Mouse (Mus musculus): ENCODE results near the gene Pm20d1.

Gene Pm20d1

GRCm38 (mm10) chr1:131797202-131797909 is at the start of gene Pm20d1:
Pm20d1 (plus strand) TSS chr1:131797381.
- DNase-seq = peak; percentile 77 to 86

GRCm38 (mm10) chr1:131747761-131748160 is 49.4 kb upstream of the Pm20d1 start:
- no peak for DNase-seq

GRCm38 (mm10) chr1:131748636-131749035 is 48.5 kb upstream of the Pm20d1 start:
- DNase-seq = no peak

GRCm38 (mm10) chr1:131749706-131750545 is 47.3 kb upstream of the Pm20d1 start:
- peak; percentile 69 to 81 for DNase-seq

GRCm38 (mm10) chr1:131751181-131751890 is 45.8 kb upstream of the Pm20d1 start:
- peak; percentile 69 to 76 for DNase-seq

GRCm38 (mm10) chr1:131751891-131752311 is 45.3 kb upstream of the Pm20d1 start:
- peak; percentile 41 to 57 for DNase-seq

- no peak for DNase-seq
Observed at GRCm38 (mm10) chr1:131754212-131754829, 42.9 kb upstream of the Pm20d1 start.

GRCm38 (mm10) chr1:131754916-131755315 is 42.3 kb upstream of the Pm20d1 start:
- DNase-seq = peak; percentile 65 to 74

GRCm38 (mm10) chr1:131757211-131757610 is 40.0 kb upstream of the Pm20d1 start:
- no peak for DNase-seq

GRCm38 (mm10) chr1:131758796-131759195 is 38.4 kb upstream of the Pm20d1 start:
- no peak for DNase-seq

GRCm38 (mm10) chr1:131759667-131760427 is 37.3 kb upstream of the Pm20d1 start:
- peak; percentile 37 to 65 for DNase-seq

GRCm38 (mm10) chr1:131760428-131760820 is 36.8 kb upstream of the Pm20d1 start:
- no peak for DNase-seq

- DNase-seq = peak; percentile 76 to 84
Observed at GRCm38 (mm10) chr1:131761079-131761831, 35.9 kb upstream of the Pm20d1 start.

GRCm38 (mm10) chr1:131763683-131764082 is 33.5 kb upstream of the Pm20d1 start:
- no peak for DNase-seq

- DNase-seq = peak; percentile 88 to 91
Observed at GRCm38 (mm10) chr1:131764581-131765338, 32.4 kb upstream of the Pm20d1 start.

GRCm38 (mm10) chr1:131765357-131766001 is 31.7 kb upstream of the Pm20d1 start:
- peak; percentile 76 to 78 for DNase-seq

GRCm38 (mm10) chr1:131769296-131769695 is 27.9 kb upstream of the Pm20d1 start:
- no peak for DNase-seq

GRCm38 (mm10) chr1:131770656-131771055 is 26.5 kb upstream of the Pm20d1 start:
- no peak for DNase-seq

- no peak for DNase-seq
Observed at GRCm38 (mm10) chr1:131771440-131771839, 25.7 kb upstream of the Pm20d1 start.

GRCm38 (mm10) chr1:131794591-131794990 is 2.6 kb upstream of the Pm20d1 start:
- DNase-seq = peak in 1 of 2 experiments; percentile 14
